Mouse (Mus musculus) left cerebral cortex, adult 11 months (tissue): ENCODE measurements around the gene Ppp1cc.

ENCODE experiments used
- DNase-seq: peaks from one replicate; pipeline ENCODE4 v3.0.0; 2022; ENCODE audit warnings: low spot score

Ppp1cc gene

GRCm38 (mm10) chr5:122157827-122158381 is at the start of gene Ppp1cc:
Ppp1cc (plus strand) TSS chr5:122158278.
- DNase-seq: peak; percentile 79

GRCm38 (mm10) chr5:122109325-122110060 is 48.6 kb upstream of the Ppp1cc start:
- no peak for DNase-seq

GRCm38 (mm10) chr5:122110625-122111024 is 47.5 kb upstream of the Ppp1cc start:
- no peak for DNase-seq

GRCm38 (mm10) chr5:122111091-122111932 is 46.8 kb upstream of the Ppp1cc start:
- no peak for DNase-seq

GRCm38 (mm10) chr5:122111933-122112248 is 46.2 kb upstream of the Ppp1cc start:
- no peak for DNase-seq

GRCm38 (mm10) chr5:122113450-122113849 is 44.6 kb upstream of the Ppp1cc start:
- DNase-seq: no peak

- no peak for DNase-seq
Measured at GRCm38 (mm10) chr5:122114176-122114575, 43.9 kb upstream of the Ppp1cc start.

GRCm38 (mm10) chr5:122115266-122115763 is 42.8 kb upstream of the Ppp1cc start:
- DNase-seq: no peak

GRCm38 (mm10) chr5:122116243-122116642 is 41.8 kb upstream of the Ppp1cc start:
- no peak for DNase-seq

GRCm38 (mm10) chr5:122125211-122125760 is 32.8 kb upstream of the Ppp1cc start:
- DNase-seq: no peak

- peak; percentile 75 for DNase-seq
Measured at GRCm38 (mm10) chr5:122129068-122129655, 28.9 kb upstream of the Ppp1cc start.

- DNase-seq: no peak
Measured at GRCm38 (mm10) chr5:122130341-122130998, 27.6 kb upstream of the Ppp1cc start.

- DNase-seq: peak; percentile 77
Measured at GRCm38 (mm10) chr5:122131076-122132051, 26.7 kb upstream of the Ppp1cc start.

- no peak for DNase-seq
Measured at GRCm38 (mm10) chr5:122132167-122133049, 25.7 kb upstream of the Ppp1cc start.

GRCm38 (mm10) chr5:122133050-122133389 is 25.1 kb upstream of the Ppp1cc start:
- no peak for DNase-seq

- no peak for DNase-seq
Measured at GRCm38 (mm10) chr5:122134395-122135289, 23.4 kb upstream of the Ppp1cc start.

GRCm38 (mm10) chr5:122135290-122135882 is 22.7 kb upstream of the Ppp1cc start:
- no peak for DNase-seq
